Mouse (Mus musculus): ENCODE data around the gene Frmd7. TPM values are rescaled to one million over a fixed set of nuclear protein-coding genes. Genes with fewer than 3 reads are reported as not detected.

Gene Frmd7
- polyA plus RNA-seq (2015; fragmentation: Illumina TruSeq; extraction: RNeasy Lipid Tissue Mini Kit (QIAGEN cat#74804); ENCODE audit: insufficient read depth, low read depth, low replicate concordance) = not detected

DNA sequence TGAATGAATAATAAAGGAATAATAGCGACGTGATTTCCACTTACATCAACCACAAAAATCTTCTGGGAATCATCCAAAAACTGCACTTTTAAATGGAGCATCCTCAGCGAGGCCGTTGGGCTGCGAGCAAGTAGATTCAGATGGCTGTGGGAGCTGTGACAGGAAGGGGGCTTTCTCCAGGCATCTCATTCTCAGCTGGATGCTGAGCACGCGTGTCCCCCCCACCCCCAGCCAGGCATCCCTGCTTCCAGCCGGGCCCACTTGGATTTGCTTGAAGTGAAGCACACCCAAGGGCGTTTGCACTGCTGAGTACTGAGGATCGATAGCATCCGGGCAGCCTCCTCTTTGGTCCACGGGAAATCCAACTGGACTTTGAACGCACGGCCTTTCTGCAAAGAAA, at the start of gene Frmd7:
Gene Frmd7 (minus strand): TSS at position 101 of the 400 bp plus-strand sequence.

Other genes with a start within 250 kb of the Frmd7 start
- gene Stk26, start 101.7 kb downstream of the Frmd7 start, polyA plus RNA-seq (2015; fragmentation: Illumina TruSeq; extraction: RNeasy Lipid Tissue Mini Kit (QIAGEN cat#74804); ENCODE audit: insufficient read depth, low read depth, low replicate concordance) = 4.0 TPM
- 4.5 TPM for gene Rap2c, start 75.3 kb upstream of the Frmd7 start, polyA plus RNA-seq (2015; fragmentation: Illumina TruSeq; extraction: RNeasy Lipid Tissue Mini Kit (QIAGEN cat#74804); ENCODE audit: insufficient read depth, low read depth, low replicate concordance)